Mouse (Mus musculus): ENCODE data around the gene Frmd4a. TPM values are rescaled to one million over a fixed set of nuclear protein-coding genes. Genes with fewer than 3 reads are reported as not detected.

The Frmd4a gene
- total RNA-seq, 2 experiments from 2014 or later, result 55.4 to 60.9 TPM

GRCm38 (mm10) chr2:4651500-4652285 lies 634.2 kb downstream of the Frmd4a start, which contains the start of gene Prpf18:
Prpf18 (minus strand) TSS chr2:4652113.
- DNase-seq (ENCODE audit: low spot score in 2 of 2), result peak; percentile 83 to 92

GRCm38 (mm10) chr2:4660677-4661076 lies 643.2 kb downstream of the Frmd4a start:
- no peak for DNase-seq (ENCODE audit: low spot score in 2 of 2)

Data from layer of hippocampus, adult 18-20 months (tissue).